Mouse (Mus musculus): ENCODE results near the gene Echdc2.
"Not testable (repeated sequence)": the region's sequence is repeated elsewhere in the genome, so short reads cannot be mapped to it uniquely, and the experiment has no call there.

The Echdc2 gene

DNA sequence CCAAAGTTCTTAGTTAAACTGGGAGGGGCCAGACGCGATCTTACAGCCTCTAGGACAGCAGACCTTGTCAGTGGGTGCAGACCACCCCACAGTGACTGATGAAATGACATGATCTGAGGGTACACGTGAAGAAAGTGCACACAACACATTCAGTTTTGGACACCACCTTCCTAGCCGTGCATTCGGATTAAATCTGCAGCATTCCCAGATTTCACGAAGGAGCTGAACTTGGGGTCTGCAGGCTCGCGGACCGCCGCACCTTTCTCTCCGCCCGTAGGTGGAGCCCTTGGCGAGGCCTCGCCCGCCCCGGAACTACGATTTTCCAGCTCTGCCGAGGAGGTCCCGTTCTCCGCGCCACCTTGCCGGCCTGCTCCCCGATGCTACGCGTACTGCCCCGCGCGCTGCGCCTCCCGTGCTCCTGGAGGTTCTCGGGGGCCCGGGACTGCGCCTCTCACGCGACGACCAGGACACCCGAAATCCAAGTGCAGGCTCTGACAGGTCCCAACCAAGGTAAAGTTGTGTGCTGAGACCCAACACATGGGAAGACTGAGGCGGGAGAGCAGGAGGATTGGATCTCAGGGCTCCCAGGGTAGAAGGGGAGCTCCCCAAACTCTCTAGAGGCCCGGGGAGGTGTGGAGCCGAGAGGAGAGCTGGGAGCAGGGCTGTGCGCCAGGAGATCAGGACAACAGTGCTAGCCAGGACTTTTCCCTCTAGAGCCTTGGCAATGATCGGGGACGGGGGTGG, at the start of gene Echdc2:
TSS of gene Echdc2 (plus strand) at position 286 of the 744 bp plus-strand sequence.
- DNase-seq (ENCODE audit: extremely low read depth, low read depth, low spot score) = no peak

DNA sequence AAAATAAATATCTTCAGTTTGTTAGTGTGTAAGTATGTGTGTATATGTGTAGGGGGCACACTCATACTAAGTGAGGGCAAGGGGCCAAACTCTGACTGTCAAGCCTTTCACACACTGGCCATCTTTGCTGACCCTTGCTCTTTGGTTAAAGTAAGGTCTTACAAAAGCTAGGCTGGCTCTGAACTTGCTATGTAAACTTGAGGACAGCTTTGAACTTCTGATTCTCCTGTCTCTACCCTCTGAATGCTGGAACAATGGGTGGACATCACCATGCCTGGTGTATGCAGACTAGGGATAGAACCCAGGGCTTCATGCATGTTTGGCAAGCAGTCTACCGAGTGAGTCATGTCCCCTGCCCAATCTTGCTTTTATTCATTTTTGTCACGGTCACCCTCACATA, 48.8 kb upstream of the Echdc2 start:
- no peak for DNase-seq (ENCODE audit: extremely low read depth, low read depth, low spot score)

- DNase-seq (ENCODE audit: extremely low read depth, low read depth, low spot score) = no peak
Measured at GRCm38 (mm10) chr4:108117488-108117887, 47.7 kb upstream of the Echdc2 start.

DNA sequence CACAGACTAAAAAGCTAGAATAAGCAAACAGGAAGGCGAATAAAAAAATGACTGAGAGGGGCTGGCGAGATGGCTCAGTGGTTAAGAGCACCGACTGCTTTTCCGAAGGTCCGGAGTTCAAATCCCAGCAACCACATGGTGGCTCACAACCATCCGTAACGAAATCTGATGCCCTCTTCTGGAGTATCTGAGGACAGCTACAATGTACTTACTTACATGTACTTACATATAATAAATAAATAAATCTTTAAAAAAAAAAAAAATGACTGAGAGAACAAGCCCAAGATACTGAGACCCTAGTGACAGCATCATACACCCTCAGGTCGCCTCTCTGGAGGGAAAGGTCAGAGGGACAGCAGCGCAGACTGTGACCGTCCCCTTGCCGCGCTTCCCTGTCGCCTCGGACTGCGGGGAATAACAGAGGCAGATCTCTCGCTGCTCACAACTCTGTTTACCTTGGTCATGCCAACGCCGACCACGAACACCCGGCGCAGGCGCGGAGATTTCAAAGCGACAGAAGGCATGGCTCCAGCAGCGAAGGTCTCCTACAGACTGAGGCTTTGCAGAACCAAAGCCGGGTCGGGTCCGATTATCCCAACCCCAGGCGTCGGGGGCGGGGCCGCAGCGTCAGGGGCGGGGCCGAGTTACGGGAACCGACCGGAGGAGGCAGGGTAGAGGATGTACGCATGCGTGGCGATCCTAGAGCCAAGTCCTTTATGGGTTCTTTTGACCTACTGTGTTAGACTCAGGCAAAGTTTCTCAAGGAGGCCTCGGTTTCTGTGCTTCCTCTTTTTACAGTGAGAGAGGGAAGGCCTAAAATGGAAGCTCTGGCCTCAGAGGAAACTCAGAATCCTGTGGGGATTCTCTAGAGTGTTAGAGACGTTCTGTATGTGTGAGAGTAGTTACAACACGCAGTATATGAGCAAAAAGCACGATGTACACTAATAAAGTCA, 47.0 kb upstream of the Echdc2 start:
- DNase-seq (ENCODE audit: extremely low read depth, low read depth, low spot score) = no peak

DNA sequence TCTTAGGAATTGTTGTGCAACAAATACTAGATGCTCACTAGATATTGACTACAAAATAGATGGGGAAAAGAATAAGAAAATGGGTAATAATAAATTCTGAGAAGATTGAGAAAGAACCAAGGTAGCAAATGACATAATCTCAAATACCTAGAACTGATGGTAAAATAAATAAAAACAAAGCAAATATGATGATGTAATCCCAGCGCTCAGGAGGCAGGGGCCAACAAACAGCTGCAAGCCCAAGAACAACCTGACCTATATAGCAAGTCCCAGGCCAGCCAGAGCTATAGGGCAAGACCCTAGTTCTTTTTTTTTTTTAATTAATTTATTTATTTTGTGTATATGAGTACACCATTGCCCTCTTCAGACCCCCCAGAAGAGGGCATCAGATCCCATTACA, 41.1 kb upstream of the Echdc2 start:
- DNase-seq (ENCODE audit: extremely low read depth, low read depth, low spot score) = no peak

DNA sequence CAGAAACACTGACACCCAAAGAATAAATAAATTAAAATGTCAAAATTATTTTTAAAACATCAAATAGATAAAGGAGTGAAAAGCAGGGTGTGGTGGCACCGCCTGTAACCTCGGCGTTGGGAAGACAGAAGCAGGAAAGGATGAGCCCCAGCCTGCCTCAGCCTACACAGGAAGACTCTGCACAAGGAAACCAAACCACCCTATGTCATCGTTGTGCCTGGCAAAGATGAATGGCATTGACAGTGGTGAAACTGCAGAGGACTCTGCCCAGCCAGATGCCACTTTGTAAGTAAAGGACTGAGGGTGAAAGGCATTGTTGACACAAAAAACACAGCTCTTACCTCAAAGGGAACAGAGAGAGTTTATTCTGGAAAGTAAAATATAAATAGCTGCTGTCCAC, 39.0 kb upstream of the Echdc2 start:
- no peak for DNase-seq (ENCODE audit: extremely low read depth, low read depth, low spot score)

DNA sequence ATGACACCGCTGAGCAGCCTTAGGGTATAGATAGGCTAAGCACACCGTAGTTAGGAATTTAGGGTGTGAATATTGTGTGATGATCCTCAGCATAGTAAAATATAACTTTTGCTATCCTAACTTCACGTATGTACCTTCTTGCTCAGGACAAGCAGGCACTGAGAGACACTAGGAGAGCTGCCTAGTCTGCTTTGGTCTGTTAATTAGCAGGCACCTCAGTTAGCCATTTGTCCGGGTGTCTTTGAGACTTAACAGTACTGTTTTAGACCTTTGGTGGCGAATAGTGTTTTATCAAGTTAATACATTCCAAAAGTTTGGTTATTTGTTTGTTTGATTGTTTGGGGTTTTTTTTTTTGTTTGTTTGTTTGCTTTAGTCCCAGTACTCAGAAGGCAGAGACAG, 37.7 kb upstream of the Echdc2 start:
- no peak for DNase-seq (ENCODE audit: extremely low read depth, low read depth, low spot score)

DNA sequence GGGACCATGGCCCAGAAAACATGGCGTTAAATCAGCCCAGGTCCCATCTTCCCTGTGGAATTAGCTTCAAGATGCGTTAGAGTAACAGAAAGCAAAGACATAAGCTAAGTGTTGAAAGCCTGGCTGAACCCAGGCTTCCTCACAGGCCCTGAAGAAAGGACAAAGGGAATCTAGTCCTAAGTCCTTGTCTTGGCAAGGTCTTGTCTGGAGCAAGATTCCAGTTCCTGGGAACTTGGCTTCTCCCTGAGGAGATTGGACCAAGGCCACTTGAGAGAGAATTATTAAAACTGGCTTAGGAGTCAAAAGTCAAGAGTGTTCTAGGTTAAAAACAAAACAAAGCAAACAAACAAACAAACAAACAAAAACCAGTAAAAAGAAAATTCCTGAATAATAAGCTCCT, 36.9 kb upstream of the Echdc2 start:
- peak; percentile 85 for DNase-seq (ENCODE audit: extremely low read depth, low read depth, low spot score)

DNA sequence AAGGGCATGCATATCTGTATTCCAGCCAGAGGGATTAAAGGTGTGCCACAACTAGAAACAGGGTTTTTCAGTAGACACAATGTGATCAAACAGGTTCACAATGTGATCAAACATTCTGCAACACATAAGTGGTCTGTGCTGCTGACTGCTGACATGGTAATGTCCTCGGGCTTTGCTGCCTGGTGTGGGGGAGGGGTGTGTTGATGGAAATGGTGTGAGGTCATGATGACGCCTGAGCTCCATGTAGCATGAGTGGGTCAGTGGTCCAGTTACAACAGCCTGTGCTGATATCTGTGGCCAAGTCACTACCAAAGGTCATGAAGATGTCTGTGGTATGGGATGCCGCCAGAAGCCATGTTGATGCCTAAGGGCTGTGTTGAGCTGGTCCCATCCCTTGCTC, 34.8 kb upstream of the Echdc2 start:
- no peak for DNase-seq (ENCODE audit: extremely low read depth, low read depth, low spot score)

- no peak for DNase-seq (ENCODE audit: extremely low read depth, low read depth, low spot score)
Measured at GRCm38 (mm10) chr4:108136938-108137337, 28.3 kb upstream of the Echdc2 start.

- DNase-seq (ENCODE audit: extremely low read depth, low read depth, low spot score) = not testable (repeated sequence)
Measured at GRCm38 (mm10) chr4:108143178-108143577, 22.1 kb upstream of the Echdc2 start.

- DNase-seq (ENCODE audit: extremely low read depth, low read depth, low spot score) = no peak
Measured at GRCm38 (mm10) chr4:108143778-108144177, 21.5 kb upstream of the Echdc2 start.

DNA sequence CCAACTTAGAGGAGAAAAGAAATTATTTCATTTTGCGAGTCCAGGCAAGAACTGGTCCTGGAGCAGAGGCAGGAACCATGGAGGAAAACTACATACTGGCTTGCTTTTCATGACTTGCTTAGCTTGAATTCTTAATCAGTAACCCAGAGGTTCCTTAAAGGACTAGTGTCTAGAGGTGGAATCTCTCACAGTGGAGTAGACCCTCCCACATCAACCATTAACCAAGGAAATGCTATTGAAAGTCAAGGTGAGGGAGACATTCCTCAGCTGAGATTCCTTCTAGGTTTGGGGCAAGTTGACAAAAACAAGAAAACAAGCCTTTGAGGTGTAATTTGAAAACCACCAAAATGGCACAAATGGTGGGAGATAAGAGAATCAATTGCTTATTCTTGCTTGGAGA, 20.4 kb upstream of the Echdc2 start, which contains the start of gene Scp2:
TSS of gene Scp2 (minus strand) at position 119 of the 400 bp plus-strand sequence.
- DNase-seq (ENCODE audit: extremely low read depth, low read depth, low spot score) = no peak

GRCm38 (mm10) chr4:108145554-108145953, 19.7 kb upstream of the Echdc2 start:
- not testable (repeated sequence) for DNase-seq (ENCODE audit: extremely low read depth, low read depth, low spot score)

DNA sequence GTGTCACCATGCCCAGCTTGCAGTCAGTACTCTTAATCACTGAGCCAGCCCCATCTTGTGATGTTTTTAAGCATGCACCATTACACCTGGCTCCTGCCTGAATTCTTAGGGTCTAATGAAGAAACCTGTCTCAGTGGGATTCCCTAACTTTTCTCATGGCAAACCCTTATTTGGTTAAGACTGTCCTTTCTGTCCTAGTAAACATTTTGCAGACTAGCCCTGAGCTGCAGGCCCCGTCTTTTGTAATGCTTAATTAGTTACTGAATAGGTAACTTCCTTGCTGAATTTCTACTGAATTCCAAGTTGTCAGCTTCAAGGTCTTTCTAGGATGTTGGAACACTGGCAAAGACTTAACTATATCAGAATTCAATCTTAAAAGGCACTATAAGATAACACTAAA, 10.1 kb upstream of the Echdc2 start:
- DNase-seq (ENCODE audit: extremely low read depth, low read depth, low spot score) = not testable (repeated sequence)

GRCm38 (mm10) chr4:108161936-108162335, 3.3 kb upstream of the Echdc2 start:
- no peak for DNase-seq (ENCODE audit: extremely low read depth, low read depth, low spot score)

- no peak for DNase-seq (ENCODE audit: extremely low read depth, low read depth, low spot score)
Measured at GRCm38 (mm10) chr4:108163291-108163690, 1.9 kb upstream of the Echdc2 start.

DNA sequence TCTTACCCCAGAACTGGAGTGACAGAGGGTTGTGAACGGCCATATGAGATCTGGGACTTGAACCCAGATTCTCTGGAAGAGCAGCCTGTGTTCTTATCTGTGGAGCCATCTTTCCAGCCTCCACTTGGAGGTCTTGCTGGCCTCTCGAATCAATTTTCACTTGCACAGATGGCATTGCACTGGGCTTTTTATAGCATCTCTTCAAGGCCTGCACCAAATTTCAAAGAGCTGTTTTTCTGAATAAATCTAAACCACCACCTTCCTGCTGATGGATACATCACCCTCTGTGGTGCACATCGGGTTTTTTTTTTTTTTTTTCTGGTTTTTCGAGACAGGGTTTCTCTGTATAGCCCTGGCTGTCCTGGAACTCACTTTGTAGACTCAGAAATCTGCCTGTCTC, 1.6 kb downstream of the Echdc2 start:
- DNase-seq (ENCODE audit: extremely low read depth, low read depth, low spot score) = no peak

DNA sequence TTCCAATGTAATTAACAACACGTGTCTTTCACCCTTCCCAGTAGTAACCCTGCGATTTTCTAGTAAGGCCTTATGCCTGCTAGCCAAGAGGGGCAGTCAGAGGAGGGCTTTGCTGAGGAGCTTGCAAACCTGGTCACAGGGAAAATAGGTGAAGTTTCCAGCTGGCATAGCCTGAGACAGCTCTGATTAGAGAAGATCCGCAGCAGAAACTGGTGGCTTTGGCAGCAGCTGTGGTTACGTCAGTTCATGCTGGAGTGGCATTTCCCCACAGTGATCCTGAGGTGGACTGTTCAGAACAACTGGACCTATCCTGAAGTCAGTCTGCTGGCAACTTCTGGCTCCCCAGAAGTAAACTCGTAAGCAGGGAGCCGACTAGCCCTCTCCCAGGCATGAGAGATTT, 2.8 kb downstream of the Echdc2 start:
- DNase-seq (ENCODE audit: extremely low read depth, low read depth, low spot score) = no peak

- no peak for DNase-seq (ENCODE audit: extremely low read depth, low read depth, low spot score)
Measured at GRCm38 (mm10) chr4:108182278-108182677, 17.0 kb downstream of the Echdc2 start.

GRCm38 (mm10) chr4:108192821-108193323, 27.6 kb downstream of the Echdc2 start:
- DNase-seq (ENCODE audit: extremely low read depth, low read depth, low spot score) = no peak
